Mouse (Mus musculus) E14TG2a.4 (cell line): Measurements from ENCODE around the gene Ric8b.

Source experiments
- CTCF ChIP-seq: conservative IDR thresholded peaks from 2 replicates; pipeline ENCODE4 v1.5.1; 2014; ENCODE audit warnings: low read length
- NANOG ChIP-seq: IDR thresholded peaks from 2 replicates; pipeline ENCODE4 v1.6.1; 2014; ENCODE audit warnings: borderline replicate concordance, low read length, mixed read lengths
- POU5F1 ChIP-seq: IDR thresholded peaks from 2 replicates; pipeline ENCODE4 v1.6.1; 2014; ENCODE audit warnings: low read length, borderline replicate concordance

- TF ChIP-seq CTCF (no peak), POU5F1 (no peak), NANOG (no peak)
Measured at GRCm38 (mm10) chr10:85013924-85014428, 96.6 kb downstream of the Ric8b start.
